Mouse (Mus musculus): ENCODE results near the gene Cacng2.

DNA sequence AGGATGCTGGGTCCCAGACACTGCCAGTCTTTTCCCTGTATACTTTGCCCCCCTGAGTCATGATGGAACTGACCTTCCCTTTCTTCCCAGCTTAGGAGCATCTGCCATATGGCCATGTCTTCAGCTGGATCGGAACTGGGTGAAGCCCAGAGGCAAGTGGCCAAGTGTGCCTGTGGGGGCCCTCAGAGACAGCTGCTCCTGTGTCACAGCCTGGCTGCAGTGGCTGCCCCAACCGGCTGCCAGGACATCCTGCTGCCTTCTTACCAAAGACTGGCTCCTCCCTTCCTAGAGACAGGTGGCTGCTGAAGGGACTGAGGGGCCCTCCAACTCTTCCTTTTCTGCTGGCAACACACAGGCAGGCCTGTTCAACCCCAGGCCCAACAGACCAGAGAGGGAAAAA lies 83.2 kb downstream of the Cacng2 start:
- no peak for TF ChIP-seq CTCF (IDR thresholded peaks at IDR 0.05; ENCODE audit: insufficient read depth, low read depth, low read length)
- no peak for TF ChIP-seq POLR2A (IDR thresholded peaks at IDR 0.05; ENCODE audit: insufficient read depth, low read depth, low read length)
